Mouse (Mus musculus) adrenal gland, adult 8-10 months (tissue): Measurements from ENCODE around the gene 5830473C10Rik. TPM values are rescaled to one million over a fixed set of nuclear protein-coding genes. Genes with fewer than 3 reads are reported as not detected.
"Not testable (repeated sequence)": the region's sequence is repeated elsewhere in the genome, so short reads cannot be mapped to it uniquely, and the experiment has no call there.

Experiments used
- DNase-seq: peaks from one replicate; pipeline ENCODE4 v3.0.0; 2022
- total RNA-seq, 4 experiments: library from RNA; stranded (reverse); gene quantifications; 2 replicates each; pipeline ENCODE4 v1.2.4; 2022

Gene 5830473C10Rik
- total RNA-seq, 4 experiments from 2014 or later = not detected

DNA sequence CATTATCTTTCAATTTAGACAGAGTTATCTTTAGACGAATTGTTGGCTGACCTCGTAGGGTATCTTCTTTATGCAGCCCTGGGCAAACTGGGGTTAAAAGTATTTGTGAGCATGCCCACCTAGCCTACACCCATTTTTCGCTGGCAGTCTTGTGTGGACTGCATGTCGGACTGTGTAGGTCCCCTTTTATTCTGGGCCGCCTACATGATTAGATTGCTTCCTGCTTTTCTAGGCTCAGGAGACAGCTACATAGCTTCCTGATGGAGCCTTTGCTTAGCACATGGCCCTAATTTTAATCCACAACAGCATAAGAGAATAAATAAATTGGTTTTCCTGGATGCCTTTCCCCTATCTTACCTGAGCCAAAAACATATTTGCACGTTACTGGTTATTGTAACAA is 35.2 kb downstream of the 5830473C10Rik start:
- no peak for DNase-seq

DNA sequence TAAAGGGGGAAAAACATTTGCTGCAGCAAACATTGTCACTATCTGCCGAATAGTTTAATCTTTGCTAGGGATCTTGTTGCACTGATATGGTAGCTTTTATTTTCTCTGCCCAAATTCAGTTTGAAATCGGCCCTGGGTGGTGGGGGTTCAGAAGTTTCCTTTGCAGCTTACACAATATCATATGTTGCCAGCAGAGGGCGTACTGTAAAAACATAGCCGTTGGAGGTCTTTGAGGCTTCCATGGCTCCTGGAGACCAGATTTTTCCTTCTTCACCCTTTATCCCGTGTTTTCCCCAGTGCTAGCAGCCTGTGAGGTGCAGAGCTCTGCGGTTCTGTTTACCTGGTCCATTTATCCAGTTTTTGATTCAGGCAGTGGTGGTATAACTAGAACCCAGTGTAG is 40.6 kb downstream of the 5830473C10Rik start:
- no peak for DNase-seq

DNA sequence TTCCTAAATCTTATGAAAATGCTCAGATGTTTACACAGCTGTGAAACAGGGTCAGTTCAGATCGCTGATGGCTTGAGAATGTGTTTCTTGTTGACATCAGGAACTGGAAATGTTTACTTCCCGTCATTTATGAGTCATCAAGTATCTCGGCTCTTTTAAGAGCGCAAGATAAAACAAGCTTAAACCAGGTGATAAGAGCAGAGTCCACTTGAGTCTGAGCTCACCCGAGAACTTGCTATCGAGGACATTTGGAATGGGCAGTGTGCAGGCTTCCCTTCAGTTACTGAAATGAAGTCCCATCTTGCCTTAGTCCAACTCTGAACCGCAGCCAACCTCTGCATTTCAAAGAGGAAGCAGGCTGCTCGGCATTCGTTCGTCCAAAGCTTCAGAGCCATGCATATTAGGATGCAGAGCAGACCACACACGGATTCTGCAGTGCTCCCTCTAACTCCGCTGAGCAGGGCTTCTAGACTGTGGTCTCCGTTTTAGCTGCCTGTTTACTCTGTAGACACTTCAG is 42.6 kb downstream of the 5830473C10Rik start:
- no peak for DNase-seq

DNA sequence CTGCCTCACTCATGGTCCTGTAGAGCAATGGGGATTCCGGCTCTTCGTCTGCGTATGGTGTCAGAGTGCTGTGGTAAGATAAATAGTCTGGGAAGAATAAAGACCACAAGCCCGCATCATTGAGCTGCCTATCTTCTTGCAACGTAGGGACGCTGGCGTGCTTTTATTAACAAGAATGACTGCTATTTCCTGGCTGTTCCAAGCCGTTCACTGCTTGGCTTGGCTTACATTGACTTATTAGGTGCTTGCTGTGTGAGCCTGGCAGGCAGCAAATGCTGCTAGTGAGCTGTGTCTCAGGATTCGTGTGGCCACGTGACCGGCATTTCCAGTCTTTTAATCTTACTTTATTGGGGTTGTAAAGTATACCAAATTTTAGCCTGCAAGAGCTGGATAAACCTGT is 48.0 kb downstream of the 5830473C10Rik start:
- DNase-seq = no peak

DNA sequence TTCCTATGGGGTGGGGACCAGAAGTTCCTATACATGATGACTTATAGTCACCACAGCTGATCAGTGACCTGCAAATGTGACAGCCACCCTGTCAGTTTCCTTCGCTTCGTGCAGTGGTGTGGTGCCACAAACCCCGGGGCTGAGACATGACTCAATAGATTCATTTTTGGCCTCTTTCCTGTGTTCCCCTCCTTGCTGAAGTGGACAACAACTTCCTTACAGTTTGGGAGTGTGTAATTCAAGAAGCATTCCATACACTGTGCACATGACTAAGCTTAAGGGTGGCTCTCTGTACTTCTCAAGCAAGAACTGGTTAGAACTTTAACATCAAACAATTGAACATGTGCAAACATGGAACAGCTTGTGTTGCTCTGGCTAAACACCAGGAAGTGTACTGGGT is 50.5 kb downstream of the 5830473C10Rik start:
- DNase-seq = no peak

DNA sequence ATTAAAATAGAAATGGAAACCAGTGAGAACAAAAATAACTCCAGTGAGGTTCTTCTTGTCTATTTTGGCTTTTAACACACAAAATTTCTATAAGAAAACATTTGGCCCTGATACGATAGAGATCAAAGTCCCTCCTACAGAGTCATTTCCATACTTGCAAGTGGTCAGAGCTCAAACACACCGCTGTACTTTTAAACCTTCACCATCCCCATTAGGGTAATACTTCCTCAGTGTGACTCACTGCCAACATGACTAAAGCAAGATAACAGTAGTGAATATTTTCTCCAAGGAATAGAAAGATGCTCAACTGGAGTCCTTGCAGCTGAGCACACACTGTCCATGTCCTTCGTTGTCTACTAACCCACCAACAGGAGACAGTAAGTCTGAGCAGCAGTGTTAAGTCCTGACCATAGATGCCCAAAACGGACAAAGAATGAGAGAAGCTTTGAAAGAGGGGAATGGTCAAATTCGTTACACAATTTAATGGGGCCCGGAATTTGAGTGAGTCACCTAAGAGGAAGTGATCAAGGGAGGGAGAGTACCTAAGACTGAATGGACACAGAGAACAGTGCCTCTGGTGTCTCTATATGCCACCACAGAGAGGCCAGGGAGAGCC is 51.2 kb downstream of the 5830473C10Rik start:
- DNase-seq = no peak

DNA sequence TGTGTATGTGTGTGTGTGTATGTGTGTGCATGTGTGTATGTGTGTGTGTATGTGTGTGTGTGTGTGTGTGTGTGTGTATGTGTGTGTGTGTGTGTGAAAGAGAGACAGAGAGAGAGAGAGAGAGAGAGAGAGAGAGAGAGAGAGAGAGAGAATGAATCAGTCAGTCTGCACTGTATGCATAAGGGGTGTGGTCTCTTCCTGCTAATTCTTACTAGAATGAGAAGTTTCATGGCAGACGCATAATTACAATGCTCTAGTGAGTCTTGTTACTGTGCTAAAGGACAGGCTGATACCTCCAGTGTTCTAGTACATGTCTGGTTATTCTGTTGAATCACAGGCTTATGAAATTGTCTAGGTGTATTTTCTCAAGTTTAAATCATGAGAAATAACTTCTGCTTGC is 51.8 kb downstream of the 5830473C10Rik start:
- DNase-seq = not testable (repeated sequence)

DNA sequence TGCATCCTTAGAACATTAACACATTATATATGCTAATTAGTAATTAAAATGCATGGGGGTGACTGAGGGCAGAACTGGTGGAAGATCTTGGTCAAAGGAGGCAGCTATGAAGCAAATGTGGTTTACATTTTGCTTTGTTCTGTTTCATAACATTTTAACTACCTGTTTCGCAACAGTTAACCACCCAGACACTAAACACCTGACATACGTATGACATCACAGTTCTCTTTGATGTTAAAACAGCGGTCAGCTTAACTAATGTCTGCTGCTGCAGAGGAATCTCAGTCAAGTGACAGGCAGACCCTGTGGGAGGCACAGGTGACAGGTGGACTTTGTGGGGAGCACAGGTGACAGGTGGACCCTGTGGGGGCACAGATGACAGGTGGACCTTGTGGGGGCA is 57.0 kb downstream of the 5830473C10Rik start:
- DNase-seq = no peak

DNA sequence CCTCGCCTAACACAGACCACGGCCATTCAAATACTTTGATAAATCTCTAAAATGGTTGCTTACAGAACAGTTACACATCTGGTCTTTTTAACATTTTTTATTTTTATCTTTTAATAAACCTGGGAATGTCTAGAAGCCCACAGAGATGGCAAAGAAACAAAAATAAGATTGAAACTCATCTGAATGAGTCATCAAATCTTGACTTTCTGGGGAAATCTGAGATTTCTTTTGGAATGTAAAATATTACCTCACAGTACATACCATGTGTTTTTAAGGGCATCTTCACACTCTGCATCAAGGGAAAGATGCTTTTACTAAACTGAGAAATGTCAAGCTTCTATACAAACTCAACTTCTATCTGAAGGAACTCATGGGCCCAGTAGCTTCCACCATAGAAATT is 60.4 kb downstream of the 5830473C10Rik start:
- DNase-seq = no peak

DNA sequence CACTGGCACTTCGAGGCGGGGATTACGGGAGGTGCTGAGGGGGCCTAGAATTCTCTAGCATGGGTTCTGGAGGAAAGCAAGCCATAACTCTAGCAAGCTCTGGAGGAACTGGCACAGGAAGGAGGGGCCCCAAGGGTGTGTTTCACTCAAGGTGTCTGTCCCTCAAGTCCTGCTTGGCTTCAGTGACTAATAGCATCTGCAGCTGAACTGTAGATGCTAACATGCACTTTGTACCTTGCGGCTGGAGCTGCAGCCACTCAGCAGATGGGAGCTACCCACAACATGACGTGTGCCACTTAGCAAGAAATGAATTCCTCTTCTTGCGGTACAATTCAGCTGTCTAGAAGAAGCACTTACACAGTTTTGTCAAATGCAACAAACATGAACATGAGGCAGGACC is 60.8 kb downstream of the 5830473C10Rik start:
- DNase-seq = no peak

DNA sequence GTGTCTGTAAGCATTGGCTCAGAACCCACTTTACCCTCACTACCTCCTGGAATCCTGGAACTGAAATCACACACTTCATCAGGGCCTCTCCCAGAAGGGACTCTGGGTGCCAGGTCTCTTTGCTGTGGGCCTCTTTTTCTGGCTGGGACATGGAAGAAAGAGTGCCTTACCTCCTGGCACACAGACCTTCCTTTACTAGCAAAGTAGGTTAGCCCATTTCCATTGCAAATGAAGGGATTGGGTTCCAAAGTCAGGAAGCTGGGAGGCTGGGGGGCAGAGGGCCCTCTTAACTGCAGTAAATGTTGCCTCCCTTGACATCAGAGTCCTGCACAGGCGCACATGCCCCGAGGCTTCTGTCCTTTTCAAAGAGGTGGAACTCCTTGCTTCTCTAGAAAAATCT is 62.3 kb downstream of the 5830473C10Rik start:
- DNase-seq = no peak

DNA sequence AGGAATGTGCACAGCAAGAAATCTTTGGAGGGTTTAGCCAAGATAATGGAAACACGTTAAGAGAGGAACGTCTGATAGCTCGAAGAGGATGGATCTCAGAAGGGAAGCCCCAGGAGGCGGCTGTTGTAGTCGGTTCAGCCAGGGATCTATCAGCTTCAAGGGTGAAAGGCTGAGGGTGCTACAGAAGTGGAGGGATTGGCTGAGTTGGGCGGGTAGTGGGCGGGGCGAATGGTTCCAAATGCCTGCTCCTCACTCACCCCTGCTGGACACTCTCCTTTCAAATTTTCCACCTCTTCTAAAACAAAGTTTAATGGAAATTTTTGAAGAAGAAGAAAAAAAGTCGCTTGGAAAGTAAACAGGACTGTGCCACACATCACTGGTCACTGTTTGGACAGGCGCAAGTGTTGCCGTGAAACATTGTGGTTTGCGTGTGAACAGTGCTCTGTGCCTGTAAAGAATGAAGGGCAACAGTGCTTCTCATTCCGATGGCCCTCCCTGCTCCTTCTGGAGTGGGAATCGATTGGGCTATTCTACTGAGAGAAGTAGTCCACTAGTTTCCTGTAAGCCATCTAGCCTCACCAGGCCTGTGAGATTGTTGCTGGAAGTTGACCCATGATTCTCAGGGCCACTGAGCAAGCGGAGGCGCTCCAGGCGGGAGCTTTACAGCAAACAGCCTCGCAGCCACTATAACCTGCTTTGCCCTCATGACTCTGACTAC is 64.0 kb downstream of the 5830473C10Rik start:
- no peak for DNase-seq

DNA sequence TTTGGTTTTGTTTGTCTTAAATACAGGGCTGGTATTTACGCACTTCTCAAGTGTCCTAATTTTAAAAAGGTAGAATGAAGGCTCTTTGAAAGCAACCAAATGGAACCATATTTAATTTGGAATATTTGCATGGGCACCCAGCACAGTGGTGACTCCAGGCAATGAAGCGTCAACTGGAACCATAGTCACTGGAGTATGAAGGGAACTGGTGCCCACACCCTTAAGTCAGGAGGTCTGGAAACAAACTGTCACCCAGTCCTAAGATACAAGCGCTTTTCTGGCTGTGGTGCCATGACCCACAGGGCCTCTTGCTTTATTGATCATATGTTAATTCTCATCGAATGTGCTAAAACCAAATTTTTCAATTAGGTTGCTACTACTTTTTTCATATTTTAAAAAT is 66.5 kb downstream of the 5830473C10Rik start:
- DNase-seq = no peak

DNA sequence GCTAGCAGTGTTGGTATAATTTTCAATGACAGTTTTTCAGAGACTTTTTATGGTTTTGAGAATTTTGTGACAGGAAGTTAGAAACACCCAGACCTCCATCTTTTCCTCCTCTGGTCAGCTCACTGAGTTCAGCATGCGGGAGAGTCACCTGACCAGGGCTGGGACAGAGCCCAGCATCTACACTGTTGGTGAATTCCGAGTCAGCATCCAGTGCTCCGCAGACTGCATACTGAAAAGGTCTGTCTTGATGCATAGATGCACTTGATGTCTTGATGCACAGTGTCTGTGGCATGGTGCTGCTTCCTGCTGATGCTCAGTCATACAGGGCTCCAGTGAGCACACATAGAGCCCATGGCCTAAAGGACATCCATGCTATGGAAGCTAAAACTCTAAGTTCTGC is 67.1 kb downstream of the 5830473C10Rik start:
- no peak for DNase-seq

DNA sequence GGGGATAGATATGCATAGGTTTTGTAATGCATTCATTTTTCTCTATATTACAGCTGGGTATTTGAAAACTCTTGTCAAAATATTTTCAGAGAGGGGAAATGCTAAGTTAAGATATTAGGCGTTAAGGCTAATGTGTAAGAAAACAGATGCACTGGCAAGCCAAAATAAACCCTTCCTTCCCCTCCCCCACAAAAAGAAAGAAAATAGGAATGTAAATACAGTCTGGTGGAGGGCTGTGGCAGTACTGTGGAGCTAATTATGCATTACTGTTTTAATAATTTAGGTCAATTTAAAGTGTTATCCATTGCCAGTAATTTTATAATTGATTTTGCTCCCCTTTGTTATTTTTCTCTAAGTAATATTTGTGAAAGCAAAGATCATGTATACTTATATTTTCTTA is 67.6 kb downstream of the 5830473C10Rik start:
- no peak for DNase-seq

DNA sequence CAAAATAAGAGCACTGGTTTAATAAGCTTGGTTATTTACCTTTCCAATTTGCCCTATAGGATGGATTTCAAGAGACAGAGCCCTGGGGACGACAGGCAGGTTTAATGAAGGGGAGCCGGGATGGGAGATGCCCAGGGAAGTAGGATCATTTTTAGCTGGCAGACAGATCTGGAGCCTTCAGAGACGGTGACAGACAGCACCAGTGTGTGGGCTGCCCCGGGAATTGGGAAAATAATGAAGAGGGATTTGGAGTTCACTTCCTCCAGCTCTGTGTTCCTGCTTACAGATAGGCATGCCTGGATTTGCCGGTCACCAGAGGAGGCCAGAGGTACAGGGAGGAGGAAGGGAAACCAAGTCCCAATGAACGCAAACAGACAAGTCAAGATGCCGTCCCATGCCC is 74.0 kb downstream of the 5830473C10Rik start:
- DNase-seq = no peak

DNA sequence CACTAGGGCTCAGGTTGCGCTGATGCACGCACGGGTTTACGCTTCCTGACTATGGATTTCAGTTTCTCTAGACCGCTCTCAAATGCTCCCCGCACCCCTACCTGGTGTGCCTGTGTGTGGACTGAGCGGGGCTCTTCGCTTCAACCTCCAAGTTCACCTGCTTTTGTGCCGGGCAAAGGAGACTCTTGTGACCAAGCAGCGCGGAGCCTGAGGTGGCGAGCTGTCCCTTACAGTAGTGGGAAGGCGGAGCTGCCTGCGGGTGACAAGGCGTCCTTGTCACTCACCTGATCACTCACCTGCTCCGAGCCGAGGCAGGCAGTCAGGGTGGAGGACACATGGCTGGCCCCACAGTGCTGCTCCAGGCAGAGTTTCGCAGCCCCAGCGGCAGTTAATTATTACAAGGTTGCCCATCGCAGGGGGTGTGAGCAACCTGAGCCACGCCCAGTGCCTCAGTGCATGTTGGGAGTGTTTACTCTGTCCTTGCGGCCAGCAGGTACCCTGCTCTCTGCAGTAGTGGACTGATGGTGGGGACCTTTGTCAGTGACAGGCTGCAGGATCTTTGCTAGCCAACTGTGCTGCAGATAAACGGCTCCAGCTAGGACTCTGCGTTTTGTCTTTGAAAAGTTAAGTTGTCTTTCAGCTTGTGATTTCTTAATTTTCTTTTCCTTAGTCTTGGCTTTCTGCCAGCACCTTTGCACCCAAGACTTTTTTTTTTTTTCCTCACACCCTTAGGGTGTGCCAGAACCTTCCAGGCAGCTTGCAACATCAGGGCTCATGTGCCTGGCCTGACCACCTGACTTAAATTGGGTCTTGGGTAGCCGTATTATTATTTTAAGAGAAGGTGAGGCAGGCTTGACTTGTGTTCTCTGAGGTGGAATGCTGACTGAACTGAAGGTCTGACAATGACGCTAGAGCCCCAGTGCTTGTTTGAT is 79.6 kb downstream of the 5830473C10Rik start, which contains the start of gene Rassf6:
TSS of gene Rassf6 (minus strand) at position 372 of the 932 bp plus-strand sequence.
- no peak for DNase-seq

DNA sequence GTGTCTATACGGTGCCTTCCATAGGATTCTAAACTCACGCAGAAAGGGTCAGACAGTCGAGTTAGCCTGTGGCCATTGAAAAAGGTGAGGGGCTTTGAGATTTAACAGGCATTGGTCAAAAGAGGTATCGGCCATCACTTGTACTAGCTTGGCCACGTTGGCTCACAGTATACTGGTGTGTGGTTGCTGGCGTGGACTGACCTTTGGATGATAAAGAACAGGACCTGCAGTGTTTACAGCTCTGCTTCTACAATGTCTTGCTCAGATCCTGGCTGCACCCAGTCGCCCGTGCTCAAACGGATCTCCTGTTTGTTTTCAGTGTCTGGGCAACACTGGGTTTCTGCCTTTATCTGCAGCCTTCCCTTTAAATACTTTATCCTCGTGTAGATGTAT is 80.3 kb downstream of the 5830473C10Rik start:
- DNase-seq = no peak

DNA sequence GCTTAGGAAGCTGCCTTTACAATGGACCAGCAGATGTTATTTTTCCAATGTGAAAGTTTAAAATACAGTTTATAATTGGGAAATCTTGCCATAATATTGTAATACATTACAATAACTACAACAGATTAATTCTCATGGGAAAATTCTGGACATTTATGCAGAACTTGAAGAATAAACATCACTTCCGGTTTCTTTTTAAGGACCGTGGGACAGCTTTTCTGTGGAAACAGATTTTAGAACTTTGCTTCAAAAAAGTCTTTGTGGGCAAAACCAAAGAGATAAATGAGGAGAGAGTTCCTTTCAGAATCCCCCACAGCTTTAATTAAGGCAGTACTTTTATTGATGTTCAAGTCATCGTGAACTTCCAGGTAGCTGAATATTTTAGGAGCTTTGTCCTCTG is 84.7 kb downstream of the 5830473C10Rik start:
- DNase-seq = no peak

DNA sequence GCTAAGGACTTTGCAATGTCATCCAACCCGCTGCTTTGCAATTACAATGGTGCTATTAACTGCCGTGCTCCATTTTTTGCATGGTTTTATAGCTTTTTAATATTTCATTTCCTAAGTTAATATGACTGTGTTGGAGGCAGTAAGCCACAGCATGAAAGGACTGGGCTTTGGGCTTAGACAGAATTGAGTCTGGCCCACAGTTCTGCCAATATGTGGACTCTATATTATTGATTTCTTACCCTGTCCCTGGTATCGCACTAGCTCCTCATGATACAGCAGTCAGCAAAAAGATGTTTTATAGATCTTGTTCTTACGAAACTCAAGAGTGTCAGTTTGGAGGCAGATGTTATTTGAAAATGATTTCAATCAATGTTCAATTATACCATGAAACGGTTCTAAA is 85.5 kb downstream of the 5830473C10Rik start:
- no peak for DNase-seq
